Mouse (Mus musculus) lung, embryonic 15.5 days (tissue): ENCODE data around the gene Nab1. TPM values are rescaled to one million over a fixed set of nuclear protein-coding genes. Genes with fewer than 3 reads are reported as not detected.

Experiments
- ATAC-seq: fragments of 200-750 bp; cut with Nextera tagmentation; 2 replicates; pipeline ENCODE4 v1.8.0; 2017; ENCODE audit warnings: moderate number of reproducible peaks, borderline replicate concordance; ENCODE audit not compliant: low FRiP score, low TSS enrichment; ENCODE audit errors: extremely low read depth
- H3K27ac ChIP-seq: fragments of 300-500 bp; sonication (generic); 2 replicates; pipeline ENCODE4 v1.5.1; 2015; ENCODE audit warnings: moderate library complexity, mild to moderate bottlenecking, inconsistent platforms
- H3K27me3 ChIP-seq: fragments of 300-500 bp; sonication (generic); 2 replicates; pipeline ENCODE4 v1.6.1; 2015; ENCODE audit warnings: inconsistent platforms
- H3K36me3 ChIP-seq: fragments of 300-500 bp; sonication (generic); 2 replicates; pipeline ENCODE4 v1.6.1; 2015; ENCODE audit warnings: inconsistent platforms
- H3K4me1 ChIP-seq: fragments of 300-500 bp; sonication (generic); 2 replicates; pipeline ENCODE4 v1.6.1; 2015; ENCODE audit warnings: inconsistent platforms
- H3K4me2 ChIP-seq: fragments of 300-500 bp; sonication (generic); 2 replicates; pipeline ENCODE4 v1.6.1; 2015; ENCODE audit warnings: inconsistent platforms, mild to moderate bottlenecking, moderate library complexity
- H3K4me3 ChIP-seq: fragments of 300-500 bp; sonication (generic); 2 replicates; pipeline ENCODE4 v1.5.1; 2015; ENCODE audit warnings: mild to moderate bottlenecking, inconsistent platforms
- H3K9ac ChIP-seq: fragments of 300-500 bp; sonication (generic); 2 replicates; pipeline ENCODE4 v1.6.1; 2015; ENCODE audit warnings: inconsistent platforms
- H3K9me3 ChIP-seq: fragments of 300-500 bp; sonication (generic); 2 replicates; pipeline ENCODE4 v1.6.1; 2016; ENCODE audit warnings: inconsistent platforms
- WGBS: fragments of 180-500 bp; shearing (Covaris S2); methylation state at CpG from one replicate; pipeline ENCODE4 v1.1.7; 2015; 5-methylcytosine and 5-hydroxymethylcytosine counted together
- polyA plus RNA-seq: library from polyadenylated mRNA; unstranded; fragments of >200 nt; fragmentation: Nextera tagmentation; extraction: Ambion mirVana; gene quantifications from 2 replicates; pipeline ENCODE4 v1.2.1, GENCODE M21; 2015

The Nab1 gene
- polyA plus RNA-seq, 1 experiment from 2014 or later: 26.3 TPM

DNA sequence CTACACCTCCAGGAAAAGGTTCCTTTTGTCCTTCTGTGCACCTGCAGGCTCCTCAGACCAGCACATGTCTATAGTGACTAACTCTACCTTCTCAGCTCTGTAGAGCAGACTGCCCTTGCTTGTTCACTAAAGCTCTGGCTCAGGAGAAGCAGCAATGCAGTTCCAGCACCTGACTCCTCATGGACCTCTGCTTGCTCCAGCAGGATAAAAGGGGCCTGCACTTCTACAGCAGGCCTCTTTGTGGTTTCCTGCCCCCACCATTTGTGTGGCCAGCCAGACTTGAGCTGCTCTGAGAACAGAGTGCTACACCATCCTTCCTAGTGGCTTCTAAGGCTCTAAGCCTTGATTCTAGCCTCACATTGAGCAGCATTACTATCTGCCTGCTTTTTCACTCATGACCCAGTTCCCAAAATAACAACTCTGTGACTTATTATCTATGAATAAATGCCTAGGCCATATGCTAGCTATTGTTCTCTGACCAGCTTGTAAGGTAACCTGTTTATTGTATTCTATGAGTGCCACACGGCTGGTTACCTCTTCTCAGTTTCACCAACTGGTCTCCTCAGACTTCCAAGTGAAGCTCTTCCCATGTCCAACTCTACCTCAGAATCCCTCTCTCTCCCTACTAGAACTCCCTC lies 11.4 kb upstream of the Nab1 start:
- Histone ChIP-seq H3K9me3 (no peaks in the 10 kb centered on the region), H3K36me3 (no peaks in the 10 kb centered on the region), H3K4me2 (no peak overlapping the region), H3K27ac (no peak overlapping the region), H3K4me3 (no peak overlapping the region), H3K27me3 (no peaks in the 10 kb centered on the region), H3K4me1 (no peaks in the 10 kb centered on the region), H3K9ac (no peak overlapping the region)
- no peak for ATAC-seq
- WGBS: 80% methylated on average over 1 of the region's 1 CpGs

DNA sequence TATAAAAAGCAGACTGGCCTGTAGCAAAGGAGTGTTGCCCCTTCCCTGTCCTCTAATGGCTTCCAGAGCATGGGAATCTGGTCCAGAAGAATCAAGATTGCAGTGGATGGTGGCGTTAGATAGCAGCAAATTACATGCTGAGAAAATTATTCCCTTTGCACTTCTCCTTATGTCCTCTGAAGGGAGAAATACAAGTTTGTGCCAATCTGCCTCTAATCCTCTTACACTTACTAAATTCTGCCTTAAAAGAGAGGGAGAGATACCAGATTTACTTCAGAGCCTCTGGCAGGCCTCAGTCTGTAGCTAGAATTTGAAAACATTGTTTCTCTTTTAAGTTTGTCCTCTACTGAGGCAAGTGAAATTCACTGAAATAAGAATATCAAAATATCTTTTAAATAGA lies 5.7 kb upstream of the Nab1 start:
- no peak overlapping the region for H3K4me2 ChIP-seq
- no peaks in the 10 kb centered on the region for H3K27me3 ChIP-seq
- no peaks in the 10 kb centered on the region for H3K36me3 ChIP-seq
- WGBS: 62% methylated on average over 1 of the region's 1 CpGs
- H3K9me3 ChIP-seq: no peaks in the 10 kb centered on the region
- H3K27ac ChIP-seq: no peak overlapping the region
- peaks cover 9% of the 10 kb centered on the region; the same call in 1 of the 2 replicates for H3K4me1 ChIP-seq
- H3K9ac ChIP-seq: no peak overlapping the region
- ATAC-seq: no peak
- H3K4me3 ChIP-seq: no peak overlapping the region

DNA sequence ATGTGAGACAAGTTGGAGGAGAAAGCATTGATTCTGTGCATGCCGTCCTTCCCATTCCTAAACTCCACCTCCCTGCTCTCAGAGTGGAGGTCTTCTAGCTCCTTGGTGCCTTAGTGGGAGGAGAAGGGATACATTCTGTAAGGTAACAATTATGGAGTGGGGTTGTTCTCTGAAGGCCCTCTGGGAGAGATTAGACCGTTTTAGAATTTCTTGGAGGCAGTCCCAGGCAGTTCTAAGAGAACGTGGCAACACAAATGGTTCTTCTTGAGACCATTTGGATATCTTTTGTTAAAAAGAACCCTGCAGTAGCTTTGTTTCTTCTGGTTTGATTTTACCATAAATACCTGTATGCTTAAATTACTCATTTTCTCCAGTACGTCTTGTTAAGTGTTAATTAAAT lies 1.8 kb upstream of the Nab1 start:
- 40% methylated on average over 4 of the region's 4 CpGs for WGBS

DNA sequence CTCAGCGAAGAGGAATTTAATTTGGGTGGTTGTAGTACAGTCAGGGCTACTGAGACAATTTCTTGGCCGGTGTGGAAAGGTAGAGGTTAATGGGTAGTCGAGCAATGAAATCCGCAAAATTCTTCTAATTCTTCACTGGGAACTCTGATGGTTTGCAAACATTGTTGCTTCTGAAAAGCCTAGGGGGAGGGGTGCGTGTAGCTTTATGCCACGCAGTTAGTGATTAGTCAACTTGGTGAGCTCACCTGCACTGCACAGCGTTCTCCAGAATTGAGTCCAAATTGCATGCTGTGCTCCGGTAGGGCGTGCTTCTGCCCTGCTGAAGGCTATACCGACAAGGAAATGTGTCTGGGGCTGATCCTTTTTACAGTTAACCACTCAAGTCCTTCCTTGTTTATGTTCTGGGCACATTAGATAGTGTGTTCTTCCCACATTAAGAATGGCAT lies 1.2 kb upstream of the Nab1 start:
- Histone ChIP-seq H3K4me2 (peak overlapping the region; percentile 11; the same call in 1 of the 2 replicates), H3K27ac (peak overlapping the region; percentile 62), H3K36me3 (no peaks in the 10 kb centered on the region), H3K4me3 (no peak overlapping the region), H3K4me1 (peaks cover 17% of the 10 kb centered on the region), H3K9me3 (no peaks in the 10 kb centered on the region), H3K27me3 (no peaks in the 10 kb centered on the region), H3K9ac (no peak overlapping the region)
- 32% methylated on average over 10 of the region's 10 CpGs for whole genome bisulfite sequencing
- no peak for ATAC-seq

More for the DNA sequence above, 1.8 kb upstream of the Nab1 start:
- H3K27ac ChIP-seq: peak overlapping the region; percentile 62
- H3K9me3 ChIP-seq: no peaks in the 10 kb centered on the region
- peak overlapping the region; percentile 11; the same call in 1 of the 2 replicates for H3K4me2 ChIP-seq
- H3K4me1 ChIP-seq: peaks cover 12% of the 10 kb centered on the region; the same call in 1 of the 2 replicates
- H3K9ac ChIP-seq: no peak overlapping the region
- no peaks in the 10 kb centered on the region for H3K27me3 ChIP-seq
- no peak for ATAC-seq
- H3K36me3 ChIP-seq: no peaks in the 10 kb centered on the region
- no peak overlapping the region for H3K4me3 ChIP-seq

DNA sequence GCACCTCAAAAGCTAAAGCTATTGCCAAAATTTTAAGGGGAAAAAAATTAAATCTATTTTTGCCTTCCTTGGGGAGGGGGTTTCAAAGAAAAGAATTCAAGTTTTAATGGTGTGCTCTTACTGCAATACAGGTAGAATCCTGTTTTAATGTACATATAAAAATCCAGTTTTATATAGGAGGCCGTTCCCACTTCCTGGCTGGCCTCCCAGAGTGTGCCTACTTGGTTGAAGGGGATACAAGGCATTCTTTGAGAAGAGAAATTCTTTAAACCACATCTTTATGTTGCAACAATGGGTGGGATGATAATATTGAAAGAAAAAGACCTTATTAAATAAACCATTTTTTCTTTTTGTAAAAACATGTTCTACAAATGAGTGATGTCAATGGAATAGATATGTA lies 611 bp upstream of the Nab1 start:
- Histone ChIP-seq H3K9ac (peak overlapping the region; percentile 84; the same call in 1 of the 2 replicates), H3K27me3 (no peaks in the 10 kb centered on the region)
- no peak for ATAC-seq

DNA sequence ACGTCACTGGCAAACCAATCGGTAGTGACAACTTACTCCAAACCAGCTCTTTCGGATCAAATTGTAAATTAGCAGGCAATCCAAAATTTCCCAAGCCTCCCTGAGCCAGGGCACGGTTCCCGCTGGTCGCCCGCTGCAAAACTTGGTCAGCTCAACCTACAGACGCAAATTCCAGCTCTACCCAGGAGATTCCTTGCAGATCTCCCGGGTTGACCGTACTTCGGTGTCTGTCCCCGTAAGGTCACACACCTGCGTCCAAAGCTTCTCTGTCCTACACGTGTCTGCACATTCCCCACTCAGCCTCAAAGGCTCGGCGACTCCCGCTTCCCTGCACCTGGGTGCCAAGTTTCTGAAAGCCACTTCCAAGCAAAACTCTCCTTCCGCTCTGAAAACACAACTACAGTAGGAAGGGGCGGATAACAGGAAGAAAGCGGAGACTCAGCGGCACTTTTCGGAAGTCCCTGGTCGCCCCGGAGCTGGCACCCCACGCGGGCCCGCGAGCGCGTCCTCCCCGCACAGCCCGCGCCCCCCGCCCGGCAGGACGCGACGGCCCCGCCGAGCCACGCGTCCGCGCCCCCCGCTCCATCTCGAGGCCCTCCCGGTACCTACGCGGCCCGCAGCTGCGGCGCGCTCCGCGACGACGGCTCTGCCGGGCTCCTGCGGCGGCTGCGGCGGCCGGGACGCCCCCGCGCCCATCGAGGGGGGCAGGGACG lies 722 bp downstream of the Nab1 start:
- peak; percentile 64 for ATAC-seq
- no peaks in the 10 kb centered on the region for H3K36me3 ChIP-seq
- WGBS: under 1% methylated on average over 57 of the region's 68 CpGs

More for the DNA sequence above, 611 bp upstream of the Nab1 start:
- Histone ChIP-seq H3K27ac (peak overlapping the region; percentile 94), H3K36me3 (no peaks in the 10 kb centered on the region), H3K4me2 (peak overlapping the region; percentile 70), H3K4me1 (peaks cover 20% of the 10 kb centered on the region), H3K4me3 (peak overlapping the region; percentile 96), H3K9me3 (no peaks in the 10 kb centered on the region)
- 22% methylated on average over 1 of the region's 1 CpGs for WGBS

DNA sequence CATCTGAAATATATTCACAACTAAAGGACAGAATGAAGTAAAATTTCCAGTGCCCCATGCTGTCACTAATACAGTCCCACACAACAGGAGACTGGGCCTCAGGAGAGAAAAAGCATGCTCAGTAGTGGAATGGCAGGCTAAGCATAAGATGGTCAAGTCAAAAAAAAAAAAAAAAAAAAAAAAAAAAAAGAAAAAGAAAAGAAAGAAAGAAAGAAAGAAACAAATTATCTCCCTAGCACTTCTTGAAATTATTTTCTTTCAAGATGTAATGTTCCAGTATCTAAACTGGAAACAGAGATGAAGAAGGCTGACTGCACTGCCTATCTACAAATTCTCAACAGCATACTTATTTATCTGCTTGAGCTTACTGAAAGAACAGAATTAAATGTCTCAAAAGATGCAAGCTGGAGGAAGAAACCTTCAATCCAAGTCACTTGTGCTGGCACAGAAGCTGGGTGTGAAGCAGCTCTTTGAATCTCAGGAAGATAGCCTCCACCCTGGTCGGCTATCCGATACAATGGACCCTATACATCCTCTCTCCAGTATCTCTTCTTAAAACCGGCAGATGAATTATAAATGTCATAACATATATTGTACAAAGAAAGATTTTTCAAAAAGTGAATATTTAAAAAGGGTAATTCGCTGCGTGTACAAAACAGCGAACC lies 1.6 kb downstream of the Nab1 start:
- Histone ChIP-seq H3K9ac (peak overlapping the region; percentile 84; the same call in 1 of the 2 replicates), H3K27ac (0 out of 2 replicates have a peak overlapping the region, but pooled peaks have one; percentile 94), H3K27me3 (no peaks in the 10 kb centered on the region), H3K4me1 (peaks cover 28% of the 10 kb centered on the region), H3K36me3 (no peaks in the 10 kb centered on the region), H3K4me2 (peak overlapping the region; percentile 70), H3K9me3 (no peaks in the 10 kb centered on the region), H3K4me3 (peak overlapping the region; percentile 96)
- no peak for ATAC-seq
- 11% methylated on average over 6 of the region's 6 CpGs for WGBS

More for the DNA sequence above, 722 bp downstream of the Nab1 start:
- Histone ChIP-seq H3K9ac (peak overlapping the region; percentile 84), H3K4me2 (peak overlapping the region; percentile 70), H3K27ac (peak overlapping the region; percentile 94), H3K9me3 (no peaks in the 10 kb centered on the region), H3K27me3 (no peaks in the 10 kb centered on the region), H3K4me1 (peaks cover 28% of the 10 kb centered on the region), H3K4me3 (peak overlapping the region; percentile 96)

DNA sequence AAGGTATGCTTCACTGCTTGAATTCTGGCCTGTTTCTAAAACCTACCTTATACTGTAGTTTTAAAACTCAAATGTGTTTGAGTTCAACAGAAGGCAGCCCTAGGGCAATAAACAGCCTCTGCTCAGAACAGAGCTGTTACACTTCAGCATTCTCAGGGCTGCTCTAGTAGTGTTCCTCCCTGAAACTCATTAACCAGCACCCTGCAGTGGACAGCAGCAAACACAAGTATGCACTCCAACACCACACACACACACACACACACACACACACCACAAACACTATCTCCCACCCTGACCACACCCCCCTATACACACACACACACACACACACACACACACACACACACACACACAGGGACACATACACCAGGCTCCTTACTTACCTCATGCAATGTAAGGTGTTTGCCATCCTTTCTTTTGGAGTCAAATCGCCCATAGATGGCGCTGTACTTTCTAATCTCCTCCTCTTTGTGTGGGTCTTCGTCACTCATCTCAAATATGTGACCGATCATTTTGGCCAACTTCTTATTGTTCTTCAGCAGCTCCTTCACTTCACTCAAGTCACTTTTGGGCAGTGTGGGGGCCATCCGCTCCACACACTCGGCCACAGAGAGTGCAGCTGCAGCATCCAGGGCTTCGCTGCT lies 10.8 kb downstream of the Nab1 start:
- WGBS: 67% methylated on average over 7 of the region's 7 CpGs
- no peaks in the 10 kb centered on the region for H3K9me3 ChIP-seq
- no peaks in the 10 kb centered on the region for H3K27me3 ChIP-seq
- no peak overlapping the region for H3K4me3 ChIP-seq
- no peak overlapping the region for H3K9ac ChIP-seq
- H3K4me1 ChIP-seq: no peaks in the 10 kb centered on the region
- no peak overlapping the region for H3K4me2 ChIP-seq
- no peak for ATAC-seq
- peaks cover 10% of the 10 kb centered on the region; the same call in 1 of the 2 replicates for H3K36me3 ChIP-seq
- H3K27ac ChIP-seq: no peak overlapping the region

DNA sequence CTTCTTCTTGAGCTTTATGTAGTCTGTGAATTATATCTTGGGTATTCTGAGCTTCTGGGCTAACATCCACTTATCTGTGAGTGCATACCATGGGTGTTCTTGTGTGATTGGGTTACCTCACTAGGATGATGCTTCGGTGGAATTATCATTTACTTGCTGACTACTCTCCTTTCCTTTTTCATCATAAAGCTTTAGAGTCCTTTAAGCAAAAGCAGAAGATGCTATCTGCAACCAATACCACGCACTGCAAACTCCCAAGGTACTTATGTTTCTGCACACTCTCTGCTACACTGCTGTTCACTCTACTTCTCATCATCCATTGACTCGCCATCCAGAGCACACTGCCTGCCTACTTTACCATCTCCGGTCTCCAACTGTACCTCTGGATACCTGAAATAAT lies 15.5 kb downstream of the Nab1 start:
- Histone ChIP-seq H3K9ac (no peak overlapping the region), H3K27ac (no peak overlapping the region), H3K9me3 (no peaks in the 10 kb centered on the region), H3K4me2 (no peak overlapping the region), H3K4me1 (no peaks in the 10 kb centered on the region), H3K36me3 (peaks cover 10% of the 10 kb centered on the region; the same call in 1 of the 2 replicates), H3K4me3 (no peak overlapping the region), H3K27me3 (no peaks in the 10 kb centered on the region)
- no peak for ATAC-seq
- 91% methylated on average over 4 of the region's 4 CpGs for WGBS

DNA sequence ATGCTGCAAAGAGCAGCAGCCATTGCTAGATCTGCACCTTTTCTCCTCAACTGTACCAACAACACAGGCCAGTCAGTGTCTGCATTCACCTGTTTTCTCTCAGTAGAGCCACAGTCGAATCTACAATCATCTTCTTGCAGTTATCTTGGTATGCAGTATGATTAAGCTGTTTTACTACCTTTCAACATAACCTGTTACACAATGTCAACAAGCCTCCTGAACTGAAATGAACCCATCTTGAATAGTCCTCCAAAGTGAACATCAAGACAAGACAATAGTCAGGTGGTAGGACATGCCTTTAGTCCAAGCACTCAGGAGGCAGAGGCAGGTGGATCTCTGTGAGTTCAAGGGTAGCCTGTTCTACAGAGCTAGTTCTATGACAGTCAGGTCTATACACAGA lies 26.2 kb downstream of the Nab1 start:
- no peaks in the 10 kb centered on the region for H3K27me3 ChIP-seq
- no peak overlapping the region for H3K9ac ChIP-seq
- H3K36me3 ChIP-seq: peaks cover 15% of the 10 kb centered on the region; the same call in 1 of the 2 replicates
- H3K4me1 ChIP-seq: no peaks in the 10 kb centered on the region
- H3K4me2 ChIP-seq: no peak overlapping the region
- no peak overlapping the region for H3K4me3 ChIP-seq
- 56% methylated on average over 1 of the region's 1 CpGs for WGBS
- no peak for ATAC-seq
- peaks cover 4% of the 10 kb centered on the region; the same call in 1 of the 2 replicates for H3K9me3 ChIP-seq
- no peak overlapping the region for H3K27ac ChIP-seq

DNA sequence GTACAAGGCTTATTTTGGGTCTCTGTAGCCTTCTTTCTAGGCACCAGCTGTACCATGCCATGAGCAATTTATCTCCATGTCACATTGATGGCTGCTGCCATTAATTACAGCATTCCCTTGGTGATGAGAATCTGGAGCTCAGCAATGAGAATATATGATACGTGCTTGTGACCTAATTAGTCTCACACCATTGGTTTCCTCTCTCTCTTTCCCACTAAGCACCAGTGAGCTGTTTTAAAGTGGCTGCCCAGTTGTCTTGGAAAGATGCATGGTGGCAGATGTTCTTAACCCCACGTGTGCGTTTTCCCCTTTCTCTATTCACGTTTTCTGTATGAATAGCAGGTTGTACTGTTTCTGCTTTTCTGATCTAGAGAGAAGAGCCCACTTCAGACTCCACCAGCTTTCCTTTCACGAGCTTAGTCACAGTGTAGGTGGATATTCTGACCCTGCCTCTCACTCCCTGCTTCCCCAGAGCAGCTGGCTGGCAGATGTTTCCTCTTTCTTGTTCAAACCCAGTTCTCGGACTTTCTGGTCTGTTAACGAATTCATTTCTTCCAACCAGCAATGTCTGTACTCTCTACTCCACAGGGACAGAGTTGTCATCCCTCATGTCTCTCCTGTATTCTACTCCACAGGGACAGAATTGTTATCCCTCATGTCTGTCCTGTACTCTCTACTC lies 29.5 kb downstream of the Nab1 start:
- no peaks in the 10 kb centered on the region for H3K27me3 ChIP-seq
- H3K36me3 ChIP-seq: peaks cover 13% of the 10 kb centered on the region
- no peak overlapping the region for H3K9ac ChIP-seq
- H3K27ac ChIP-seq: no peak overlapping the region
- H3K4me2 ChIP-seq: no peak overlapping the region
- H3K9me3 ChIP-seq: peaks cover 4% of the 10 kb centered on the region; the same call in 1 of the 2 replicates
- 73% methylated on average over 7 of the region's 7 CpGs for WGBS
- H3K4me3 ChIP-seq: no peak overlapping the region
- H3K4me1 ChIP-seq: no peaks in the 10 kb centered on the region
- ATAC-seq: no peak
